Mouse (Mus musculus) MEL (cell line): ENCODE data around the gene Ranbp17. TPM values are rescaled to one million over a fixed set of nuclear protein-coding genes. Genes with fewer than 3 reads are reported as not detected.

Experiments used
- DNase-seq: peaks from one replicate; pipeline ENCODE4 v3.0.0; 2011; ENCODE audit warnings: low read depth, low spot score
- H3K27ac ChIP-seq: 2 replicates; pipeline ENCODE4 v1.5.1; 2012; ENCODE audit warnings: low read depth, mild to moderate bottlenecking, control low read depth, low read length, moderate library complexity; ENCODE audit not compliant: control insufficient read depth
- H3K27me3 ChIP-seq, 2 experiments: fragments of 150-350 bp in 1 of 2; sonication (generic) in 1 of 2; 2 replicates each; pipeline ENCODE4 v1.6.1; 2012; ENCODE audit warnings: low read length in 2 of 2, mild to moderate bottlenecking in 2 of 2, improper control_type of control experiment in 1 of 2, moderate library complexity in 1 of 2; ENCODE audit not compliant: insufficient read depth in 2 of 2, control insufficient read depth in 1 of 2
- H3K36me3 ChIP-seq, 2 experiments: 2 replicates each; pipeline ENCODE4 v1.6.1; 2012 to 2014; ENCODE audit warnings: low read length in 2 of 2, improper control_type of control experiment in 1 of 2, inconsistent platforms in 1 of 2, mild to moderate bottlenecking in 1 of 2; ENCODE audit not compliant: insufficient read depth in 2 of 2, control insufficient read depth in 1 of 2
- H3K4me1 ChIP-seq, 2 experiments: fragments of 150-350 bp in 1 of 2; sonication (generic) in 1 of 2; 2 replicates each; pipeline ENCODE4 v1.6.1; 2012; ENCODE audit warnings: low read length in 2 of 2, improper control_type of control experiment in 1 of 2, mild to moderate bottlenecking in 1 of 2; ENCODE audit not compliant: insufficient read depth in 2 of 2, control insufficient read depth in 1 of 2
- H3K4me3 ChIP-seq, 2 experiments: fragments of 150-350 bp in 1 of 2; sonication (generic) in 1 of 2; 2 replicates each; pipeline ENCODE4 v1.5.1; 2012; ENCODE audit warnings: low read depth in 2 of 2, low read length in 2 of 2, mild to moderate bottlenecking in 2 of 2, moderate library complexity in 2 of 2, control low read depth in 1 of 2, improper control_type of control experiment in 1 of 2; ENCODE audit not compliant: control insufficient read depth in 1 of 2, insufficient read depth in 1 of 2
- H3K79me2 ChIP-seq: 2 replicates; pipeline ENCODE4 v1.6.1; 2012; ENCODE audit warnings: mild to moderate bottlenecking, low read length, moderate library complexity; ENCODE audit not compliant: control insufficient read depth, poor library complexity, insufficient read depth
- H3K9ac ChIP-seq: 2 replicates; pipeline ENCODE4 v1.6.1; 2012; ENCODE audit warnings: low read depth, mild to moderate bottlenecking, control low read depth, low read length, moderate library complexity; ENCODE audit not compliant: control insufficient read depth, poor library complexity, severe bottlenecking
- H3K9me3 ChIP-seq: fragments of 150-350 bp; sonication (generic); replicated peaks from 2 replicates; pipeline ENCODE4 v1.6.1; 2012; ENCODE audit warnings: mild to moderate bottlenecking, low read length, improper control_type of control experiment, moderate library complexity; ENCODE audit not compliant: insufficient read depth
- CHD2 ChIP-seq: IDR thresholded peaks from 2 replicates; pipeline ENCODE4 v1.6.1; 2011; ENCODE audit warnings: low read length, improper control_type of control experiment
- E2F4 ChIP-seq: IDR thresholded peaks from 2 replicates; pipeline ENCODE4 v1.6.1; 2011; ENCODE audit warnings: low read depth, low read length, improper control_type of control experiment, borderline replicate concordance
- GABPA ChIP-seq: IDR thresholded peaks from 2 replicates; pipeline ENCODE4 v1.6.1; 2012; ENCODE audit warnings: low read depth, mild to moderate bottlenecking, inconsistent platforms, low read length, improper control_type of control experiment, moderate library complexity
- GATA1 ChIP-seq: IDR thresholded peaks from 2 replicates; pipeline ENCODE4 v1.6.1; 2011; ENCODE audit warnings: low read depth, low read length, improper control_type of control experiment
- KAT2A ChIP-seq: conservative IDR thresholded peaks from 2 replicates; pipeline ENCODE4 v1.6.1; 2012; ENCODE audit warnings: low read depth, low read length, improper control_type of control experiment, inconsistent platforms
- MAFK ChIP-seq: IDR thresholded peaks from 2 replicates; pipeline ENCODE4 v1.6.1; 2011; ENCODE audit warnings: low read depth, mild to moderate bottlenecking, low read length, improper control_type of control experiment, borderline replicate concordance
- MXI1 ChIP-seq: IDR thresholded peaks from 2 replicates; pipeline ENCODE4 v1.6.1; 2011; ENCODE audit warnings: mild to moderate bottlenecking, low read depth, low read length, improper control_type of control experiment
- MYB ChIP-seq: IDR thresholded peaks from 2 replicates; pipeline ENCODE4 v1.6.1; 2011; ENCODE audit warnings: mild to moderate bottlenecking, low read depth, low read length, improper control_type of control experiment
- NELFE ChIP-seq: IDR thresholded peaks from 2 replicates; pipeline ENCODE4 v1.6.1; 2011; ENCODE audit warnings: low read depth, low read length, improper control_type of control experiment
- POLR2A ChIP-seq, 2 experiments: IDR thresholded peaks; 2 replicates each; pipeline ENCODE4 v1.6.1; 2011 to 2012; ENCODE audit warnings: low read length in 2 of 2, mild to moderate bottlenecking in 2 of 2, control low read depth in 1 of 2, improper control_type of control experiment in 1 of 2, low read depth in 1 of 2, moderate library complexity in 1 of 2; ENCODE audit not compliant: control insufficient read depth in 1 of 2, insufficient read depth in 1 of 2, poor library complexity in 1 of 2
- POLR2AphosphoS5 ChIP-seq: IDR thresholded peaks from 2 replicates; pipeline ENCODE4 v1.6.1; 2012; ENCODE audit warnings: low read depth, borderline replicate concordance, mild to moderate bottlenecking, inconsistent platforms, low read length, moderate library complexity, mixed read lengths
- RAD21 ChIP-seq: IDR thresholded peaks from 2 replicates; pipeline ENCODE4 v1.6.1; 2011; ENCODE audit warnings: mild to moderate bottlenecking, low read depth, low read length, improper control_type of control experiment
- RCOR1 ChIP-seq: IDR thresholded peaks from 2 replicates; pipeline ENCODE4 v1.6.1; 2012; ENCODE audit warnings: low read depth, mild to moderate bottlenecking, inconsistent platforms, low read length, improper control_type of control experiment
- TAL1 ChIP-seq: IDR thresholded peaks from 2 replicates; pipeline ENCODE4 v1.6.1; 2012; ENCODE audit warnings: mild to moderate bottlenecking, inconsistent platforms, low read length, moderate library complexity, mixed read lengths
- TBP ChIP-seq: IDR thresholded peaks from 2 replicates; pipeline ENCODE4 v1.8.0; 2011; ENCODE audit warnings: low read depth, low read length, improper control_type of control experiment
- UBTF ChIP-seq: IDR thresholded peaks from 2 replicates; pipeline ENCODE4 v1.6.1; 2012; ENCODE audit warnings: low read depth, mild to moderate bottlenecking, inconsistent platforms, low read length, improper control_type of control experiment, moderate library complexity, borderline replicate concordance; ENCODE audit not compliant: insufficient read depth
- USF1 ChIP-seq: IDR thresholded peaks from 2 replicates; pipeline ENCODE4 v1.6.1; 2014; ENCODE audit warnings: low read depth, mild to moderate bottlenecking, inconsistent platforms, low read length, improper control_type of control experiment, moderate library complexity
- ZMIZ1 ChIP-seq: IDR thresholded peaks from 2 replicates; pipeline ENCODE4 v1.6.1; 2012; ENCODE audit warnings: low read depth, mild to moderate bottlenecking, inconsistent platforms, low read length, improper control_type of control experiment, moderate library complexity
- polyA plus RNA-seq, 2 experiments: library from polyadenylated mRNA; stranded (reverse) in 1 of 2; unstranded in 1 of 2; fragments of >175 nt in 1 of 2; fragments of >200 nt in 1 of 2; gene quantifications; 2 replicates each; pipeline versions ENCODE4 v1.2.1 to v1.2.4; 2012; ENCODE audit warnings: low replicate concordance in 2 of 2, low read depth in 1 of 2; ENCODE audit not compliant: insufficient read length in 2 of 2, insufficient read depth in 1 of 2, missing spikeins in 1 of 2
- total RNA-seq: library from RNA; depleted of rRNA; stranded (reverse); fragments of 300-350 nt; gene quantifications from 2 replicates; pipeline ENCODE4 v1.2.3, GENCODE M21; 2012

Ranbp17 gene
- total and polyA plus RNA-seq, 3 experiments, result not detected

- Histone ChIP-seq H3K79me2 (no peaks in the 10 kb centered on the region), H3K27me3 (peaks cover 0 to 4% of the 10 kb centered on the region in 2 experiments; a peak in 2 of 4 replicates), H3K9me3 (no peaks in the 10 kb centered on the region), H3K4me1 (no peaks in the 10 kb centered on the region), H3K27ac (no peak overlapping the region), H3K9ac (no peak overlapping the region), H3K36me3 (no peaks in the 10 kb centered on the region), H3K4me3 (no peak overlapping the region)
- TF ChIP-seq MYB, result no peak
- no peak for TF ChIP-seq POLR2AphosphoS5
- no peak for TF ChIP-seq MAFK
- no peak for TF ChIP-seq USF1
- no peak for TF ChIP-seq E2F4
- TF ChIP-seq GABPA, result no peak
- no peak for TF ChIP-seq GATA1
- no peak for TF ChIP-seq RAD21
- no peak for TF ChIP-seq POLR2A (IDR thresholded peaks at IDR 0.05; ENCODE audit: control insufficient read depth in 1 of 2, insufficient read depth in 1 of 2, low read depth in 1 of 2, low read length in 2 of 2, poor library complexity in 1 of 2)
- TF ChIP-seq KAT2A, result no peak
- TF ChIP-seq MXI1, result no peak
- TF ChIP-seq CHD2, result no peak
- DNase-seq, result no peak
Measured at GRCm38 (mm10) chr11:33228186-33228585, 285.4 kb downstream of the Ranbp17 start.

GRCm38 (mm10) chr11:33226516-33226915 is 287.0 kb downstream of the Ranbp17 start:
- no peak for DNase-seq
- Histone ChIP-seq H3K27me3 (no peaks in the 10 kb centered on the region; a peak in 1 of 4 replicates), H3K27ac (no peak overlapping the region), H3K79me2 (no peaks in the 10 kb centered on the region), H3K9me3 (no peaks in the 10 kb centered on the region)
- TF ChIP-seq CHD2 (no peak), TAL1 (no peak), ZMIZ1 (no peak), TBP (no peak), GABPA (no peak), RCOR1 (no peak), MXI1 (no peak), UBTF (no peak), NELFE (no peak), MYB (no peak)
- TF ChIP-seq, all 39 proteins: peak for 0
- H3K36me3 ChIP-seq, result no peaks in the 10 kb centered on the region
- no peak overlapping the region for H3K4me3 ChIP-seq
- no peaks in the 10 kb centered on the region for H3K4me1 ChIP-seq
- H3K9ac ChIP-seq, result no peak overlapping the region
